Mouse (Mus musculus): ENCODE data around the gene Ttc7b. TPM values are rescaled to one million over a fixed set of nuclear protein-coding genes. Genes with fewer than 3 reads are reported as not detected.

The Ttc7b gene
- total and polyA plus RNA-seq, 3 experiments, result 11.7 to 23.7 TPM; not detected in 1

DNA sequence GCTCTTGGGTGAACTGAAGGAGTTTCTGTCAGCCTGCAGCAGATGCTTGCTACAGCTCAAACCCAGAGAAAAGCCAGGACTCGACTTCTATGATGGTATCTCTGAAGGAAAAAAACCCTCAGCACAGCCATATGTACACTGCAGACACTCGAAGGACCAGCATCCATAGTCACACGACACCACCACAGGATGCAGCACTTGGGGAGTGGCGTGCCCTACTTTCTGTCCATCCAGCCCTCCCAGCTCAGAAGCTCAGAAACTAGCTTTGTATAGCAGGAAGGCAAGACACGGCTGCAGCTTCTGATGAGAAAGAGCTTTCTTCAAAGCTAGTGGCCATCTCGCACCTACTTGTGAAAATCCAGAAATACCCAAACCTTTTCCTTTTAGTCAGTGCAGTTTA, 104.8 kb downstream of the Ttc7b start:
- no peak for TF ChIP-seq SIN3A (IDR thresholded peaks at IDR 0.05; ENCODE audit: low read length)
- no peak for TF ChIP-seq TAL1 (IDR thresholded peaks at IDR 0.05; ENCODE audit: low read length)
- TF ChIP-seq HCFC1 (IDR thresholded peaks at IDR 0.05; ENCODE audit: low read depth, low read length), result no peak
- no peak for TF ChIP-seq MAZ (IDR thresholded peaks at IDR 0.05; ENCODE audit: low read depth, low read length)
- no peak for TF ChIP-seq SMC3 (IDR thresholded peaks at IDR 0.05; ENCODE audit: low read depth, low read length)
- TF ChIP-seq E2F4 (IDR thresholded peaks at IDR 0.05; ENCODE audit: borderline replicate concordance, low read depth, low read length), result no peak
- no peak for DNase-seq (ENCODE audit: low read depth, low spot score)
- H3K4me1 ChIP-seq (ENCODE audit: control insufficient read depth in 1 of 2, insufficient read depth in 2 of 2, low read length in 2 of 2), result peaks cover 0 to 4% of the 10 kb centered on the region in 2 experiments; a peak in 1 of 4 replicates
- H3K27ac ChIP-seq (ENCODE audit: control insufficient read depth, low read depth, low read length), result no peak overlapping the region
- H3K36me3 ChIP-seq (ENCODE audit: control insufficient read depth in 1 of 2, insufficient read depth in 2 of 2, low read length in 2 of 2), result peaks cover 0 to 4% of the 10 kb centered on the region in 2 experiments; a peak in 1 of 4 replicates
- no peaks in the 10 kb centered on the region for H3K9me3 ChIP-seq (replicated peaks; ENCODE audit: insufficient read depth, low read length)
- no peaks in the 10 kb centered on the region for H3K79me2 ChIP-seq (ENCODE audit: control insufficient read depth, insufficient read depth, low read length, poor library complexity)
- H3K27me3 ChIP-seq (ENCODE audit: control insufficient read depth in 1 of 2, insufficient read depth in 2 of 2, low read length in 2 of 2), result no peaks in the 10 kb centered on the region
- H3K4me3 ChIP-seq (ENCODE audit: control insufficient read depth in 1 of 2, insufficient read depth in 1 of 2, low read depth in 2 of 2, low read length in 2 of 2), result no peak overlapping the region
- no peak overlapping the region for H3K9ac ChIP-seq (ENCODE audit: control insufficient read depth, low read depth, low read length, poor library complexity, severe bottlenecking)

DNA sequence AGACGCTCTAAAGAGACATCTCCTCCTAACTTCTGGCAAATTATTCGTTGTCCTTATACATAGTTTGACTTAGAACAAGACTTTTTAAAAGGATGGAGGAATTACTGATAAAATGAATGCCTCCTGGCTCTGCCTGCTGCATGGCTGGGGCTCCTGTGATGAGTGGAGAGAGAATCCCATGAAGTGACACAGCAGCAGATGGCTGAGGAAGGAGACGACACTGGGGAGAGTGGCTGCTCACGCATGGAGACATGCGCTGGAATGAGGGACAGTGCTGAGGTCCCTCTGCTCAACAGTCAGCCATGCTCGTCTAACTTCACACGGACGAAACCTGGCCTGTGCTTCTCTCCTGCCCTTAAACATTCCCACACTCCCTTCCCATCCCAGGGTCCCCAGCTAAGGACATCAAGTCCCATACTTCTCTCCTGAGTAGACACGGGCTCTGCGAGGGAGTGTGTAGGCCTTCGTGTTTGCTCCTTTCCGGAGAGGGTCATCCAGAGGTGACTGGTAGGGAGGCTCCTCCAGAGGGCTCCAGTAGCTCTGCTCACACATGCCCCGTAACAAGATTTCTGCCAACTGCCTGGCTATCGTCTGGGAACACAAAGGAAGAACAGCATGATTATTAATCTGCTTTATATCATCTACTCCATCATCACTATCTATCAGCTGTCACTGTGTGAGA, 105.8 kb downstream of the Ttc7b start:
- H3K4me1 ChIP-seq (ENCODE audit: control insufficient read depth in 1 of 2, insufficient read depth in 2 of 2, low read length in 2 of 2), result no peaks in the 10 kb centered on the region
- no peak for DNase-seq (ENCODE audit: low read depth, low spot score)
- no peak overlapping the region for H3K4me3 ChIP-seq (ENCODE audit: control insufficient read depth in 1 of 2, insufficient read depth in 1 of 2, low read depth in 2 of 2, low read length in 2 of 2)
- no peaks in the 10 kb centered on the region for H3K79me2 ChIP-seq (ENCODE audit: control insufficient read depth, insufficient read depth, low read length, poor library complexity)
- no peaks in the 10 kb centered on the region for H3K27me3 ChIP-seq (ENCODE audit: control insufficient read depth in 1 of 2, insufficient read depth in 2 of 2, low read length in 2 of 2)
- H3K9me3 ChIP-seq (replicated peaks; ENCODE audit: insufficient read depth, low read length), result no peaks in the 10 kb centered on the region
- H3K9ac ChIP-seq (ENCODE audit: control insufficient read depth, low read depth, low read length, poor library complexity, severe bottlenecking), result no peak overlapping the region
- no peak for TF ChIP-seq ZMIZ1 (IDR thresholded peaks at IDR 0.05; ENCODE audit: low read depth, low read length)
- no peak for TF ChIP-seq RCOR1 (IDR thresholded peaks at IDR 0.05; ENCODE audit: low read depth, low read length)
- no peak for TF ChIP-seq UBTF (IDR thresholded peaks at IDR 0.05; ENCODE audit: borderline replicate concordance, insufficient read depth, low read depth, low read length)
- no peak for TF ChIP-seq SMC3 (IDR thresholded peaks at IDR 0.05; ENCODE audit: low read depth, low read length)
- TF ChIP-seq NELFE (IDR thresholded peaks at IDR 0.05; ENCODE audit: low read depth, low read length), result no peak
- TF ChIP-seq POLR2AphosphoS2 (IDR thresholded peaks at IDR 0.05; ENCODE audit: low read length), result no peak
- TF ChIP-seq SIN3A (IDR thresholded peaks at IDR 0.05; ENCODE audit: low read length), result no peak
- no peak for TF ChIP-seq CHD1 (IDR thresholded peaks at IDR 0.05; ENCODE audit: low read depth, low read length)
- TF ChIP-seq JUND (IDR thresholded peaks at IDR 0.05; ENCODE audit: low read depth, low read length), result no peak
- no peak for TF ChIP-seq MAX (IDR thresholded peaks at IDR 0.05; ENCODE audit: low read length)
- no peak overlapping the region for H3K27ac ChIP-seq (ENCODE audit: control insufficient read depth, low read depth, low read length)
- no peaks in the 10 kb centered on the region for H3K36me3 ChIP-seq (ENCODE audit: control insufficient read depth in 1 of 2, insufficient read depth in 2 of 2, low read length in 2 of 2)

DNA sequence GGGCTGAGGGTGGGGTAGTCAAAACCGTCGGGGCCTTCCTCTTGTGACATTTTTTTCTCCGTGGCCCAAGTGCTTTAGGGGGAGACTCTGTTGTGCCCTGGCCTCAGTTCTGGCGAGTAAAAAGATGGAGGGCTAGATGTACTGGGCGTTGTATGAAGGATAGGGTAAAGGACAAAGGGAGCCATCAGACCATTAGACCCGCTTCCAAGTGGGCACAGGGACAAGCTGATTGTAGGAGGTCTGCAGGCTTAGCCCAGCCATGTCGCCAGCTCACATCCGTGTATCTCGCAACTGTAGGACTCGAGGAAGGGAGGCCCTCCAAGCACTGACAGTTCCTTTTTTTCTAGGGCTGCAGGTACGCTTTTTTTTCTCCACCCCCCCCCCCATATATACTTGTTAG, 111.9 kb downstream of the Ttc7b start:
- Histone ChIP-seq H3K4me3 (ENCODE audit: control insufficient read depth in 1 of 2, insufficient read depth in 1 of 2, low read depth in 2 of 2, low read length in 2 of 2) (no peak overlapping the region), H3K79me2 (ENCODE audit: control insufficient read depth, insufficient read depth, low read length, poor library complexity) (no peaks in the 10 kb centered on the region), H3K9me3 (replicated peaks; ENCODE audit: insufficient read depth, low read length) (no peaks in the 10 kb centered on the region), H3K27me3 (ENCODE audit: control insufficient read depth in 1 of 2, insufficient read depth in 2 of 2, low read length in 2 of 2) (no peaks in the 10 kb centered on the region), H3K27ac (ENCODE audit: control insufficient read depth, low read depth, low read length) (no peak overlapping the region), H3K36me3 (ENCODE audit: control insufficient read depth in 1 of 2, insufficient read depth in 2 of 2, low read length in 2 of 2) (no peaks in the 10 kb centered on the region), H3K4me1 (ENCODE audit: control insufficient read depth in 1 of 2, insufficient read depth in 2 of 2, low read length in 2 of 2) (no peaks in the 10 kb centered on the region), H3K9ac (ENCODE audit: control insufficient read depth, low read depth, low read length, poor library complexity, severe bottlenecking) (no peak overlapping the region)
- no peak for TF ChIP-seq HCFC1 (IDR thresholded peaks at IDR 0.05; ENCODE audit: low read depth, low read length)
- DNase-seq (ENCODE audit: low read depth, low spot score), result no peak
